Mouse (Mus musculus): ENCODE measurements at regions not wholly inside any gene's neighbourhood (a gene's known extent, or its start where the extent isn't known, plus 50 kb on each side); places are given as distances from the start of the nearest gene placed in this dataset.

- no peak for ATAC-seq
- Histone ChIP-seq H3K4me3 (ENCODE audit: low read depth, low read length) (no peak overlapping the region), H3K9ac (ENCODE audit: low read depth, low read length) (no peak overlapping the region), H3K36me3 (ENCODE audit: control insufficient read depth, insufficient read depth) (no peaks in the 10 kb centered on the region), H3K4me1 (replicated peaks; ENCODE audit: control insufficient read depth, insufficient read depth, low read length) (no peaks in the 10 kb centered on the region), H3K9me3 (ENCODE audit: control insufficient read depth) (no peaks in the 10 kb centered on the region), H3K4me2 (replicated peaks; ENCODE audit: low read depth) (no peak overlapping the region), H3K27ac (ENCODE audit: low read depth, low read length) (no peak overlapping the region), H3K27me3 (replicated peaks; ENCODE audit: control insufficient read depth, insufficient read depth, low read length) (no peaks in the 10 kb centered on the region)
- TF ChIP-seq CTCF (IDR thresholded peaks at IDR 0.05; ENCODE audit: low read depth) = no peak
- 35% methylated on average over 5 of the region's 5 CpGs for WGBS
These were observed 169.5 kb downstream of the Fam43a start for GRCm38 (mm10) chr16:30769007-30769442.

- H3K9ac ChIP-seq (ENCODE audit: low read depth, low read length) = no peak overlapping the region
- H3K4me1 ChIP-seq (replicated peaks; ENCODE audit: control insufficient read depth, insufficient read depth, low read length) = no peaks in the 10 kb centered on the region
- 42% methylated on average over 11 of the region's 11 CpGs for WGBS
- no peak overlapping the region for H3K27ac ChIP-seq (ENCODE audit: low read depth, low read length)
- no peak overlapping the region for H3K4me2 ChIP-seq (replicated peaks; ENCODE audit: low read depth)
- ATAC-seq = no peak
- TF ChIP-seq CTCF (IDR thresholded peaks at IDR 0.05; ENCODE audit: low read depth) = no peak
- no peak overlapping the region for H3K4me3 ChIP-seq (ENCODE audit: low read depth, low read length)
- no peaks in the 10 kb centered on the region for H3K36me3 ChIP-seq (ENCODE audit: control insufficient read depth, insufficient read depth)
- H3K27me3 ChIP-seq (replicated peaks; ENCODE audit: control insufficient read depth, insufficient read depth, low read length) = no peaks in the 10 kb centered on the region
- no peaks in the 10 kb centered on the region for H3K9me3 ChIP-seq (ENCODE audit: control insufficient read depth)
These were observed 169.9 kb downstream of the Fam43a start for GRCm38 (mm10) chr16:30769467-30769866.

- H3K4me2 ChIP-seq (replicated peaks; ENCODE audit: low read depth) = no peak overlapping the region
- H3K4me1 ChIP-seq (replicated peaks; ENCODE audit: control insufficient read depth, insufficient read depth, low read length) = peaks cover 11% of the 10 kb centered on the region
- H3K27ac ChIP-seq (ENCODE audit: low read depth, low read length) = no peak overlapping the region
- no peak for ATAC-seq
- TF ChIP-seq CTCF (IDR thresholded peaks at IDR 0.05; ENCODE audit: low read depth) = no peak
- H3K36me3 ChIP-seq (ENCODE audit: control insufficient read depth, insufficient read depth) = no peaks in the 10 kb centered on the region
- no peaks in the 10 kb centered on the region for H3K9me3 ChIP-seq (ENCODE audit: control insufficient read depth)
- 49% methylated on average over 3 of the region's 3 CpGs for WGBS
- H3K4me3 ChIP-seq (ENCODE audit: low read depth, low read length) = no peak overlapping the region
- no peak overlapping the region for H3K9ac ChIP-seq (ENCODE audit: low read depth, low read length)
- no peaks in the 10 kb centered on the region for H3K27me3 ChIP-seq (replicated peaks; ENCODE audit: control insufficient read depth, insufficient read depth, low read length)
These were observed 173.3 kb downstream of the Fam43a start for GRCm38 (mm10) chr16:30772802-30773201.

- H3K4me1 ChIP-seq (replicated peaks; ENCODE audit: control insufficient read depth, insufficient read depth, low read length) = peaks cover 11% of the 10 kb centered on the region
- peak overlapping the region; percentile 16; the same call in 1 of the 2 replicates for H3K4me3 ChIP-seq (ENCODE audit: low read depth, low read length)
- H3K4me2 ChIP-seq (replicated peaks; ENCODE audit: low read depth) = peak overlapping the region; percentile 53
- TF ChIP-seq CTCF (IDR thresholded peaks at IDR 0.05; ENCODE audit: low read depth) = no peak
- peak; percentile 49 for ATAC-seq
- WGBS = 53% methylated on average over 14 of the region's 14 CpGs
- no peaks in the 10 kb centered on the region for H3K27me3 ChIP-seq (replicated peaks; ENCODE audit: control insufficient read depth, insufficient read depth, low read length)
- peak overlapping the region; percentile 58 for H3K27ac ChIP-seq (ENCODE audit: low read depth, low read length)
- no peak overlapping the region for H3K9ac ChIP-seq (ENCODE audit: low read depth, low read length)
- H3K9me3 ChIP-seq (ENCODE audit: control insufficient read depth) = no peaks in the 10 kb centered on the region
- no peaks in the 10 kb centered on the region for H3K36me3 ChIP-seq (ENCODE audit: control insufficient read depth, insufficient read depth)
These were observed 175.6 kb downstream of the Fam43a start for GRCm38 (mm10) chr16:30774951-30775661.

GRCm38 (mm10) chr16:30775740-30776700 is 176.5 kb downstream of the Fam43a start:
- no peaks in the 10 kb centered on the region for H3K36me3 ChIP-seq (ENCODE audit: control insufficient read depth, insufficient read depth)
- no peaks in the 10 kb centered on the region for H3K9me3 ChIP-seq (ENCODE audit: control insufficient read depth)
- 33% methylated on average over 21 of the region's 21 CpGs for WGBS
- peak overlapping the region; percentile 53 for H3K4me2 ChIP-seq (replicated peaks; ENCODE audit: low read depth)
- no peaks in the 10 kb centered on the region for H3K27me3 ChIP-seq (replicated peaks; ENCODE audit: control insufficient read depth, insufficient read depth, low read length)
- ATAC-seq = peak; percentile 95
- no peak overlapping the region for H3K9ac ChIP-seq (ENCODE audit: low read depth, low read length)
- peaks cover 11% of the 10 kb centered on the region for H3K4me1 ChIP-seq (replicated peaks; ENCODE audit: control insufficient read depth, insufficient read depth, low read length)
- H3K4me3 ChIP-seq (ENCODE audit: low read depth, low read length) = peak overlapping the region; percentile 16; the same call in 1 of the 2 replicates
- no peak for TF ChIP-seq CTCF (IDR thresholded peaks at IDR 0.05; ENCODE audit: low read depth)
- peak overlapping the region; percentile 58 for H3K27ac ChIP-seq (ENCODE audit: low read depth, low read length)

- no peaks in the 10 kb centered on the region for H3K27me3 ChIP-seq (replicated peaks; ENCODE audit: control insufficient read depth, insufficient read depth, low read length)
- H3K36me3 ChIP-seq (ENCODE audit: control insufficient read depth, insufficient read depth) = no peaks in the 10 kb centered on the region
- no peak overlapping the region for H3K4me3 ChIP-seq (ENCODE audit: low read depth, low read length)
- no peak overlapping the region for H3K9ac ChIP-seq (ENCODE audit: low read depth, low read length)
- no peak overlapping the region for H3K27ac ChIP-seq (ENCODE audit: low read depth, low read length)
- peaks cover 11% of the 10 kb centered on the region for H3K4me1 ChIP-seq (replicated peaks; ENCODE audit: control insufficient read depth, insufficient read depth, low read length)
- no peak for ATAC-seq
- TF ChIP-seq CTCF (IDR thresholded peaks at IDR 0.05; ENCODE audit: low read depth) = peak; percentile 23; the same call in 1 of the 2 replicates
- no peak overlapping the region for H3K4me2 ChIP-seq (replicated peaks; ENCODE audit: low read depth)
- 88% methylated on average over 6 of the region's 6 CpGs for WGBS
- no peaks in the 10 kb centered on the region for H3K9me3 ChIP-seq (ENCODE audit: control insufficient read depth)
These were observed 177.9 kb downstream of the Fam43a start for GRCm38 (mm10) chr16:30777416-30777815.

Data from intestine, postnatal 0 days (tissue).